Mouse (Mus musculus) kidney, adult 2 months (tissue): Measurements from ENCODE around the gene Arid1b.
A peak's percentile ranks its signal among the peaks of the same experiment; 100 is the strongest.

ENCODE experiments used
- CTCF ChIP-seq: fragments of 200-500 bp; conservative IDR thresholded peaks from 2 replicates; pipeline ENCODE4 v1.5.1; 2011; ENCODE audit warnings: low read depth, mild to moderate bottlenecking, control low read depth, low read length, moderate library complexity, mixed read lengths; ENCODE audit not compliant: insufficient read depth, insufficient read length
- POLR2A ChIP-seq: fragments of 200-500 bp; IDR thresholded peaks from one replicate; pipeline ENCODE4 v1.6.1; 2011; ENCODE audit warnings: low read depth, low read length, control low read depth

GRCm38 (mm10) chr17:5216965-5217546, 222.9 kb downstream of the Arid1b start:
- TF ChIP-seq POLR2A = no peak
- TF ChIP-seq CTCF = peak; percentile 19; the same call in 1 of the 2 replicates
